Comparison of ENCODE assay signal across 8 mouse cellular contexts in genomic region chr1:168429856-168430644, GRCm38 (mm10). TPM values are rescaled to one million over a fixed set of nuclear protein-coding genes. Genes with fewer than 3 reads are reported as not detected.
A peak's percentile ranks its signal among the peaks of the same experiment; 100 is the strongest.
DNase-seq lines count a peak whose midpoint lies in the region; ATAC-seq and TF ChIP-seq lines count a peak whose summit lies in the region.

No protein-coding gene starts in this region.

- TF ChIP-seq CTCF in lung, adult 2 months (IDR thresholded peaks at IDR 0.05; ENCODE audit: insufficient read depth, low read length), result no peak

- no peak for TF ChIP-seq POLR2A in lung, adult 2 months (IDR thresholded peaks at IDR 0.05; ENCODE audit: borderline replicate concordance, extremely low read depth, low read depth, low read length)

- WGBS in lung, adult 2 months, result 9% methylated on average over 5 of the region's 5 CpGs
- under 1% methylated on average over 5 of the region's 5 CpGs for WGBS in forebrain, embryonic 14.5 days
- WGBS in limb, embryonic 15.5 days, result 8% methylated on average over 5 of the region's 5 CpGs

- H3K9me3 ChIP-seq in forebrain, embryonic 14.5 days (replicated peaks; ENCODE audit: control insufficient read depth, low read length), result no peaks in the 10 kb centered on the region
- H3K9me3 ChIP-seq in limb, embryonic 15.5 days, result no peaks in the 10 kb centered on the region

- no peak for DNase-seq in lung, adult 2 months
- no peak for DNase-seq in lung, postnatal 14 days
- no peak for DNase-seq in forebrain, embryonic 14.5 days (ENCODE audit: low spot score)
- peak; percentile 27 for DNase-seq in retina, postnatal 1 day
- DNase-seq in left cerebral cortex, adult 18-20 months (ENCODE audit: low spot score in 2 of 2), result no peak
- DNase-seq in layer of hippocampus, postnatal 36 days, result no peak
- DNase-seq in thymus, postnatal 0 days (ENCODE audit: low spot score), result no peak

- H3K9ac ChIP-seq in forebrain, embryonic 14.5 days (ENCODE audit: low read length), result peak overlapping the region; percentile 99
- 0 out of 2 replicates have a peak overlapping the region, but pooled peaks have one; percentile 24 for H3K9ac ChIP-seq in limb, embryonic 15.5 days

- no peaks in the 10 kb centered on the region for H3K36me3 ChIP-seq in forebrain, embryonic 14.5 days (ENCODE audit: control insufficient read depth, insufficient read depth, low read length)
- H3K36me3 ChIP-seq in limb, embryonic 15.5 days, result no peaks in the 10 kb centered on the region

- peaks cover 3% of the 10 kb centered on the region; the same call in 1 of the 2 replicates for H3K4me1 ChIP-seq in lung, adult 2 months (ENCODE audit: control insufficient read depth, insufficient read depth, low read length)
- peaks cover 13% of the 10 kb centered on the region for H3K4me1 ChIP-seq in forebrain, embryonic 14.5 days (ENCODE audit: control insufficient read depth, insufficient read depth, low read length)
- peaks cover 13% of the 10 kb centered on the region for H3K4me1 ChIP-seq in limb, embryonic 15.5 days

- no peak for ATAC-seq in forebrain, embryonic 14.5 days
- no peak for ATAC-seq in limb, embryonic 15.5 days (ENCODE audit: insufficient number of reproducible peaks, low FRiP score, low TSS enrichment, low read depth)

- peak overlapping the region; percentile 81 for H3K27ac ChIP-seq in forebrain, embryonic 14.5 days (ENCODE audit: low read depth, low read length)
- H3K27ac ChIP-seq in limb, embryonic 15.5 days, result no peak overlapping the region

- no peaks in the 10 kb centered on the region for H3K27me3 ChIP-seq in forebrain, embryonic 14.5 days (replicated peaks; ENCODE audit: control insufficient read depth, insufficient read depth, low read length)
- H3K27me3 ChIP-seq in limb, embryonic 15.5 days, result no peaks in the 10 kb centered on the region

- H3K4me2 ChIP-seq in forebrain, embryonic 14.5 days (ENCODE audit: low read length), result peak overlapping the region; percentile 79
- H3K4me2 ChIP-seq in limb, embryonic 15.5 days, result peak overlapping the region; percentile 51

- peak overlapping the region; percentile 68 for H3K4me3 ChIP-seq in lung, adult 2 months (replicated peaks; ENCODE audit: extremely low read depth, low read depth, low read length)
- H3K4me3 ChIP-seq in forebrain, embryonic 14.5 days (ENCODE audit: low read depth, low read length), result peak overlapping the region; percentile 78
- peak overlapping the region; percentile 73 for H3K4me3 ChIP-seq in limb, embryonic 15.5 days

RNA-seq across cellular contexts. Expression of gene Pbx1, which starts 2.0 kb away (rescaled TPM):
- polyA plus RNA-seq in lung, adult 2 months (2012; rRNA removed), result 45.2 and 56.8 TPM in 2 replicates
- polyA plus RNA-seq in forebrain, embryonic 14.5 days (2014; fragmentation: Nextera tagmentation; extraction: Ambion mirVana), result 66.7 and 76.8 TPM in 2 replicates
- polyA plus RNA-seq in limb, embryonic 15.5 days (2015; fragmentation: Nextera tagmentation; extraction: Ambion mirVana), result 18.6 and 25.5 TPM in 2 replicates
- 100 to 1,000 TPM; 130 to 135 TPM for total RNA-seq in left cerebral cortex, adult 18-20 months (2021)
- total RNA-seq in layer of hippocampus, postnatal 36 days (2021), result 100 to 1,000 TPM; 117 to 118 TPM
- polyA plus RNA-seq in thymus, postnatal 0 days (2015; fragmentation: Nextera tagmentation; extraction: Ambion mirVana), result 4.6 and 5.8 TPM in 2 replicates
